Mouse (Mus musculus) hindbrain, embryonic 14.5 days (tissue): ENCODE data around the gene Xylt1. TPM values are rescaled to one million over a fixed set of nuclear protein-coding genes. Genes with fewer than 3 reads are reported as not detected.

Source experiments
- ATAC-seq: fragments of 200-750 bp; cut with Nextera tagmentation; 2 replicates; pipeline ENCODE4 v1.8.0; 2017; ENCODE audit warnings: moderate number of reproducible peaks, mild to moderate bottlenecking, moderate TSS enrichment, moderate library complexity; ENCODE audit not compliant: low FRiP score
- DNase-seq: peaks from one replicate; pipeline ENCODE4 v3.0.0-alpha.2; 2015; ENCODE audit warnings: low spot score
- H3K27ac ChIP-seq: fragments of 300-500 bp; sonication (generic); 2 replicates; pipeline ENCODE4 v1.5.1; 2014; ENCODE audit warnings: mild to moderate bottlenecking, moderate library complexity
- H3K27me3 ChIP-seq: fragments of 300-500 bp; sonication (generic); 2 replicates; pipeline ENCODE4 v1.6.1; 2014; ENCODE audit warnings: mild to moderate bottlenecking, low read length, mixed read lengths; ENCODE audit not compliant: control insufficient read depth, insufficient read depth
- H3K36me3 ChIP-seq: fragments of 300-500 bp; sonication (generic); replicated peaks from 2 replicates; pipeline ENCODE4 v1.6.1; 2014; ENCODE audit not compliant: control insufficient read depth, insufficient read depth
- H3K4me1 ChIP-seq: fragments of 300-500 bp; sonication (generic); replicated peaks from 2 replicates; pipeline ENCODE4 v1.6.1; 2014; ENCODE audit warnings: antibody characterized with exemption, low read length, mixed read lengths; ENCODE audit not compliant: control insufficient read depth, insufficient read depth
- H3K4me2 ChIP-seq: fragments of 300-500 bp; sonication (generic); replicated peaks from 2 replicates; pipeline ENCODE4 v1.6.1; 2014; ENCODE audit warnings: mild to moderate bottlenecking, moderate library complexity
- H3K4me3 ChIP-seq: fragments of 300-500 bp; sonication (generic); replicated peaks from 2 replicates; pipeline ENCODE4 v1.5.1; 2014; ENCODE audit warnings: mild to moderate bottlenecking, low read length
- H3K9ac ChIP-seq: fragments of 300-500 bp; sonication (generic); 2 replicates; pipeline ENCODE4 v1.6.1; 2014
- H3K9me3 ChIP-seq: fragments of 300-500 bp; sonication (generic); 2 replicates; pipeline ENCODE4 v1.6.1; 2016; ENCODE audit warnings: low read length; ENCODE audit not compliant: control insufficient read depth
- WGBS: fragments of 180-500 bp; shearing (Covaris S2); extraction: QIAGEN DNeasy Blood & Tissue Kit; methylation state at CpG from one replicate; pipeline ENCODE4 v1.1.7; 2014; 5-methylcytosine and 5-hydroxymethylcytosine counted together
- polyA plus RNA-seq: library from polyadenylated mRNA; unstranded; fragments of >200 nt; fragmentation: Nextera tagmentation; extraction: Ambion mirVana; gene quantifications from 2 replicates; pipeline ENCODE4 v1.2.1, GENCODE M21; 2014

The Xylt1 gene
- polyA plus RNA-seq, 1 experiment from 2014 or later = 4.3 TPM

GRCm38 (mm10) chr7:117392863-117393569, 12.2 kb downstream of the Xylt1 start:
- H3K4me2 ChIP-seq = no peak overlapping the region
- no peaks in the 10 kb centered on the region for H3K36me3 ChIP-seq
- H3K9me3 ChIP-seq = no peaks in the 10 kb centered on the region
- DNase-seq = no peak
- H3K27ac ChIP-seq = no peak overlapping the region
- 77% methylated on average over 13 of the region's 13 CpGs for WGBS
- no peaks in the 10 kb centered on the region for H3K27me3 ChIP-seq
- ATAC-seq = no peak
- no peak overlapping the region for H3K4me3 ChIP-seq
- H3K4me1 ChIP-seq = peaks cover 12% of the 10 kb centered on the region
- H3K9ac ChIP-seq = no peak overlapping the region

- Histone ChIP-seq H3K9ac (no peak overlapping the region), H3K4me1 (peaks cover 12% of the 10 kb centered on the region), H3K4me2 (no peak overlapping the region), H3K9me3 (no peaks in the 10 kb centered on the region), H3K27me3 (no peaks in the 10 kb centered on the region), H3K4me3 (no peak overlapping the region), H3K36me3 (no peaks in the 10 kb centered on the region), H3K27ac (no peak overlapping the region)
- WGBS = 76% methylated on average over 4 of the region's 4 CpGs
- DNase-seq (no peak), ATAC-seq (no peak)
Measured at GRCm38 (mm10) chr7:117393976-117394375, 13.2 kb downstream of the Xylt1 start.

- ATAC-seq = no peak
- H3K9me3 ChIP-seq = no peaks in the 10 kb centered on the region
- no peaks in the 10 kb centered on the region for H3K36me3 ChIP-seq
- H3K4me1 ChIP-seq = peaks cover 12% of the 10 kb centered on the region
- H3K4me2 ChIP-seq = no peak overlapping the region
- no peak overlapping the region for H3K4me3 ChIP-seq
- H3K27ac ChIP-seq = no peak overlapping the region
- H3K27me3 ChIP-seq = no peaks in the 10 kb centered on the region
- no peak for DNase-seq
- no peak overlapping the region for H3K9ac ChIP-seq
- 94% methylated on average over 6 of the region's 6 CpGs for WGBS
Measured at GRCm38 (mm10) chr7:117394380-117394779, 13.6 kb downstream of the Xylt1 start.

GRCm38 (mm10) chr7:117395511-117395910, 14.7 kb downstream of the Xylt1 start:
- Histone ChIP-seq H3K4me3 (no peak overlapping the region), H3K36me3 (no peaks in the 10 kb centered on the region), H3K27ac (no peak overlapping the region), H3K9me3 (no peaks in the 10 kb centered on the region), H3K4me1 (peaks cover 12% of the 10 kb centered on the region), H3K4me2 (no peak overlapping the region), H3K9ac (no peak overlapping the region), H3K27me3 (no peaks in the 10 kb centered on the region)
- WGBS = 68% methylated on average over 6 of the region's 6 CpGs
- ATAC-seq (no peak), DNase-seq (no peak)

GRCm38 (mm10) chr7:117397877-117398276, 17.1 kb downstream of the Xylt1 start:
- no peaks in the 10 kb centered on the region for H3K9me3 ChIP-seq
- no peak overlapping the region for H3K27ac ChIP-seq
- H3K4me2 ChIP-seq = no peak overlapping the region
- no peaks in the 10 kb centered on the region for H3K27me3 ChIP-seq
- no peak overlapping the region for H3K9ac ChIP-seq
- WGBS = 88% methylated on average over 6 of the region's 6 CpGs
- DNase-seq (no peak), ATAC-seq (no peak)
- H3K4me3 ChIP-seq = no peak overlapping the region
- H3K36me3 ChIP-seq = no peaks in the 10 kb centered on the region
- H3K4me1 ChIP-seq = peaks cover 19% of the 10 kb centered on the region

GRCm38 (mm10) chr7:117399971-117400370, 19.2 kb downstream of the Xylt1 start:
- no peak overlapping the region for H3K4me3 ChIP-seq
- WGBS = 93% methylated on average over 5 of the region's 5 CpGs
- no peaks in the 10 kb centered on the region for H3K36me3 ChIP-seq
- ATAC-seq (no peak), DNase-seq (no peak)
- no peaks in the 10 kb centered on the region for H3K9me3 ChIP-seq
- H3K4me2 ChIP-seq = no peak overlapping the region
- no peak overlapping the region for H3K9ac ChIP-seq
- no peak overlapping the region for H3K27ac ChIP-seq
- peaks cover 19% of the 10 kb centered on the region for H3K4me1 ChIP-seq
- H3K27me3 ChIP-seq = no peaks in the 10 kb centered on the region

GRCm38 (mm10) chr7:117401581-117401980, 20.8 kb downstream of the Xylt1 start:
- WGBS = 62% methylated on average over 4 of the region's 4 CpGs
- H3K27me3 ChIP-seq = no peaks in the 10 kb centered on the region
- H3K9me3 ChIP-seq = no peaks in the 10 kb centered on the region
- H3K27ac ChIP-seq = 0 out of 2 replicates have a peak overlapping the region, but pooled peaks have one; percentile 26
- H3K9ac ChIP-seq = no peak overlapping the region
- DNase-seq = no peak
- H3K36me3 ChIP-seq = no peaks in the 10 kb centered on the region
- no peak overlapping the region for H3K4me2 ChIP-seq
- peaks cover 16% of the 10 kb centered on the region for H3K4me1 ChIP-seq
- no peak overlapping the region for H3K4me3 ChIP-seq
- no peak; the same call in 1 of the 2 replicates for ATAC-seq

GRCm38 (mm10) chr7:117406336-117406735, 25.6 kb downstream of the Xylt1 start:
- H3K4me2 ChIP-seq = no peak overlapping the region
- no peaks in the 10 kb centered on the region for H3K9me3 ChIP-seq
- H3K27me3 ChIP-seq = no peaks in the 10 kb centered on the region
- 92% methylated on average over 3 of the region's 3 CpGs for WGBS
- no peak for ATAC-seq
- H3K4me3 ChIP-seq = no peak overlapping the region
- DNase-seq = no peak
- peaks cover 7% of the 10 kb centered on the region; the same call in 1 of the 2 replicates for H3K4me1 ChIP-seq
- H3K36me3 ChIP-seq = no peaks in the 10 kb centered on the region
- no peak overlapping the region for H3K9ac ChIP-seq
- no peak overlapping the region for H3K27ac ChIP-seq

- no peaks in the 10 kb centered on the region for H3K4me1 ChIP-seq
- no peak overlapping the region for H3K9ac ChIP-seq
- H3K36me3 ChIP-seq = no peaks in the 10 kb centered on the region
- no peak overlapping the region for H3K27ac ChIP-seq
- no peaks in the 10 kb centered on the region for H3K9me3 ChIP-seq
- DNase-seq = no peak
- no peak overlapping the region for H3K4me3 ChIP-seq
- WGBS = 87% methylated on average over 8 of the region's 8 CpGs
- H3K27me3 ChIP-seq = no peaks in the 10 kb centered on the region
- ATAC-seq = no peak
- H3K4me2 ChIP-seq = no peak overlapping the region
Measured at GRCm38 (mm10) chr7:117409268-117409988, 28.6 kb downstream of the Xylt1 start.
